ENCODE assay signal across 21 mouse cellular contexts in the genomic region with DNA sequence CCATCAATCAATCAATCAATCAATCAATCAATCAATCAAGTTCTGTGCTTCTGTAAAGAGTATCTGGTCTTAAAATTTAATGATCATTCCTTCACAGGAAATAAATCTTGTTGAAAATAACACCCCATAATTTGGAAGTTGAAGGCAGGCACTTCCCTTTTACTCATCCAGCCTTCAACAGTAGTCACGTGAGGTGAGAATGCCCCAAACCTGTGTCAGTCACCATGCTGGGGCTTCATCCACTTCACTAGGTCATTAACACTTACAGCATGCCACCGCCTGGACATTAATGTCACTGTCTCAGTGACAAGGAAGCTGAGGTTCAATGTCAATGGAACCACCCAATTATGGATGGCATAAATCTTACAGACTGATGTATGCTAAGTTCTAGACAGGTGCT. TPM values are rescaled to one million over a fixed set of nuclear protein-coding genes. Genes with fewer than 3 reads are reported as not detected.
"Had no signal": no experiment of that assay in that cellular context is flagged by ENCODE, and none has a peak within 500 bp of the region (broad histone marks: within the 10 kb centered on the region; RNA-seq: fewer than 3 reads in every experiment).

No protein-coding gene starts in this region.

- H3K27me3 ChIP-seq: neural tube, embryonic 12.5 days; neural tube, embryonic 13.5 days; neural tube, embryonic 15.5 days; stomach, embryonic 15.5 days had no signal

- H3K27ac ChIP-seq: neural tube, embryonic 12.5 days; neural tube, embryonic 13.5 days; neural tube, embryonic 15.5 days; stomach, embryonic 15.5 days; stomach, postnatal 0 days had no signal

- DNase-seq: retina, postnatal 1 day; right cerebral cortex, adult 18-20 months; right cerebral cortex, postnatal 14 days; right cerebral cortex, postnatal 25 days; right cerebral cortex, postnatal 4 days; spleen, adult 18-20 months; thymus, adult 2 months; thymus, postnatal 14 days; thymus, postnatal 25 days; thymus, postnatal 36 days; thymus, postnatal 4 days had no signal

- H3K4me1 ChIP-seq: neural tube, embryonic 12.5 days; neural tube, embryonic 13.5 days; neural tube, embryonic 15.5 days; stomach, embryonic 15.5 days had no signal

- H3K9me3 ChIP-seq: neural tube, embryonic 12.5 days; neural tube, embryonic 13.5 days; neural tube, embryonic 15.5 days; stomach, embryonic 15.5 days had no signal

- H3K9ac ChIP-seq: neural tube, embryonic 12.5 days; neural tube, embryonic 13.5 days; neural tube, embryonic 15.5 days; stomach, embryonic 15.5 days had no signal

- H3K36me3 ChIP-seq: neural tube, embryonic 12.5 days; neural tube, embryonic 13.5 days; neural tube, embryonic 15.5 days; stomach, embryonic 15.5 days had no signal

- H3K4me3 ChIP-seq: neural tube, embryonic 12.5 days; neural tube, embryonic 13.5 days; neural tube, embryonic 15.5 days; stomach, embryonic 15.5 days had no signal

- H3K4me2 ChIP-seq: neural tube, embryonic 12.5 days; neural tube, embryonic 13.5 days; neural tube, embryonic 15.5 days; stomach, embryonic 15.5 days had no signal

RNA-seq across cellular contexts. Expression of gene 4930469K13Rik, which starts 30.1 kb away (rescaled TPM):
- total RNA-seq: neutrophil, adult 5-6 weeks had no signal
- polyA plus RNA-seq: small intestine, adult 2 months; spleen, adult 2 months; stomach, embryonic 16.5 days; stomach, postnatal 0 days; urinary bladder, adult 2 months had no signal
